Mouse (Mus musculus) stomach, embryonic 15.5 days (tissue): Measurements from ENCODE around the gene Ktn1. TPM values are rescaled to one million over a fixed set of nuclear protein-coding genes. Genes with fewer than 3 reads are reported as not detected.

Experiments
- ATAC-seq: fragments of 200-750 bp; cut with Nextera tagmentation; 2 replicates; pipeline ENCODE4 v1.8.0; 2017; ENCODE audit warnings: low read depth, moderate number of reproducible peaks, moderate TSS enrichment; ENCODE audit not compliant: insufficient read depth, low FRiP score
- H3K27ac ChIP-seq: fragments of 300-500 bp; sonication (generic); 2 replicates; pipeline ENCODE4 v1.5.1; 2015; ENCODE audit warnings: mild to moderate bottlenecking, inconsistent platforms
- H3K27me3 ChIP-seq: fragments of 300-500 bp; sonication (generic); replicated peaks from 2 replicates; pipeline ENCODE4 v1.6.1; 2015; ENCODE audit warnings: inconsistent platforms
- H3K36me3 ChIP-seq: fragments of 300-500 bp; sonication (generic); 2 replicates; pipeline ENCODE4 v1.6.1; 2015; ENCODE audit warnings: inconsistent platforms
- H3K4me1 ChIP-seq: fragments of 300-500 bp; sonication (generic); 2 replicates; pipeline ENCODE4 v1.6.1; 2015; ENCODE audit warnings: inconsistent platforms
- H3K4me2 ChIP-seq: fragments of 300-500 bp; sonication (generic); 2 replicates; pipeline ENCODE4 v1.6.1; 2015; ENCODE audit warnings: mild to moderate bottlenecking, inconsistent platforms
- H3K4me3 ChIP-seq: fragments of 300-500 bp; sonication (generic); replicated peaks from 2 replicates; pipeline ENCODE4 v1.5.1; 2015; ENCODE audit warnings: inconsistent platforms
- H3K9ac ChIP-seq: fragments of 300-500 bp; sonication (generic); 2 replicates; pipeline ENCODE4 v1.6.1; 2015; ENCODE audit warnings: inconsistent platforms
- H3K9me3 ChIP-seq: fragments of 300-500 bp; sonication (generic); 2 replicates; pipeline ENCODE4 v1.6.1; 2016; ENCODE audit warnings: inconsistent platforms
- WGBS: fragments of 180-500 bp; shearing (Covaris S2); methylation state at CpG from one replicate; pipeline ENCODE4 v1.1.7; 2015; 5-methylcytosine and 5-hydroxymethylcytosine counted together
- polyA plus RNA-seq: library from polyadenylated mRNA; unstranded; fragments of >200 nt; fragmentation: Nextera tagmentation; extraction: Ambion mirVana; gene quantifications from 2 replicates; pipeline ENCODE4 v1.2.1, GENCODE M21; 2015

The Ktn1 gene
- polyA plus RNA-seq, 1 experiment from 2014 or later = 53.7 TPM

DNA sequence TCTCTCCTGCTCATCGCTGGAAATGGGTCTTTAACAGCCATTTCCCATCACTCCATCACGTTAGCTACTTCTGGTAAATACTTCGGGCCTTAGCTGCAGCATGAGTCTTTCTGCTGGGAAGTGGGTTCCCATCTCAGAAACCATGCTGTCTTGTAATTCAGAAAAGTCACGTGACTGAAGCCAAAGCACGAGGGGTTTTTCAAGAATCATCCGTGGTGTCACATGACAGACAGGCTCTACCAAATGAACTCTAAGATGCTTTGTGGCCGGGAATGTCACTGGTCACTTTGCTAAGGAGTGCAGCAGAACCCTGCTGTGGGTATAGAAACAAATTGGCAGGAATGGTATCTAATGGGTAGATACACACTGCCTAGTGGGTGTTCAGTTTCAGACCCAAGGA, 2.6 kb upstream of the Ktn1 start:
- ATAC-seq = no peak
- Histone ChIP-seq H3K4me3 (no peak overlapping the region), H3K9ac (no peak overlapping the region), H3K27me3 (no peaks in the 10 kb centered on the region), H3K4me1 (peaks cover 5% of the 10 kb centered on the region; the same call in 1 of the 2 replicates), H3K9me3 (no peaks in the 10 kb centered on the region), H3K4me2 (no peak overlapping the region), H3K36me3 (no peaks in the 10 kb centered on the region), H3K27ac (no peak overlapping the region)
- 59% methylated on average over 7 of the region's 7 CpGs for WGBS

GRCm38 (mm10) chr14:47646246-47646645, 2.0 kb upstream of the Ktn1 start:
- H3K4me1 ChIP-seq = peaks cover 5% of the 10 kb centered on the region; the same call in 1 of the 2 replicates
- H3K4me2 ChIP-seq = no peak overlapping the region
- ATAC-seq = no peak
- 41% methylated on average over 5 of the region's 5 CpGs for WGBS
- no peaks in the 10 kb centered on the region for H3K27me3 ChIP-seq
- no peak overlapping the region for H3K9ac ChIP-seq
- no peak overlapping the region for H3K27ac ChIP-seq
- H3K4me3 ChIP-seq = no peak overlapping the region
- H3K9me3 ChIP-seq = no peaks in the 10 kb centered on the region
- no peaks in the 10 kb centered on the region for H3K36me3 ChIP-seq

GRCm38 (mm10) chr14:47646696-47647516, 1.3 kb upstream of the Ktn1 start:
- Histone ChIP-seq H3K27ac (no peak overlapping the region), H3K27me3 (no peaks in the 10 kb centered on the region), H3K4me1 (peaks cover 5% of the 10 kb centered on the region; the same call in 1 of the 2 replicates), H3K9me3 (no peaks in the 10 kb centered on the region), H3K9ac (no peak overlapping the region), H3K4me2 (no peak overlapping the region), H3K4me3 (no peak overlapping the region), H3K36me3 (no peaks in the 10 kb centered on the region)
- WGBS = 73% methylated on average over 9 of the region's 9 CpGs
- ATAC-seq = no peak

- Histone ChIP-seq H3K4me2 (peak overlapping the region; percentile 72), H3K27me3 (no peaks in the 10 kb centered on the region), H3K36me3 (no peaks in the 10 kb centered on the region), H3K4me3 (peak overlapping the region; percentile 99), H3K9me3 (no peaks in the 10 kb centered on the region), H3K9ac (peak overlapping the region; percentile 84), H3K27ac (peak overlapping the region; percentile 98), H3K4me1 (peaks cover 5% of the 10 kb centered on the region; the same call in 1 of the 2 replicates)
- WGBS = under 1% methylated on average over 76 of the region's 82 CpGs
- ATAC-seq = peak; percentile 93
Observed at GRCm38 (mm10) chr14:47648706-47649630, 720 bp downstream of the Ktn1 start.

DNA sequence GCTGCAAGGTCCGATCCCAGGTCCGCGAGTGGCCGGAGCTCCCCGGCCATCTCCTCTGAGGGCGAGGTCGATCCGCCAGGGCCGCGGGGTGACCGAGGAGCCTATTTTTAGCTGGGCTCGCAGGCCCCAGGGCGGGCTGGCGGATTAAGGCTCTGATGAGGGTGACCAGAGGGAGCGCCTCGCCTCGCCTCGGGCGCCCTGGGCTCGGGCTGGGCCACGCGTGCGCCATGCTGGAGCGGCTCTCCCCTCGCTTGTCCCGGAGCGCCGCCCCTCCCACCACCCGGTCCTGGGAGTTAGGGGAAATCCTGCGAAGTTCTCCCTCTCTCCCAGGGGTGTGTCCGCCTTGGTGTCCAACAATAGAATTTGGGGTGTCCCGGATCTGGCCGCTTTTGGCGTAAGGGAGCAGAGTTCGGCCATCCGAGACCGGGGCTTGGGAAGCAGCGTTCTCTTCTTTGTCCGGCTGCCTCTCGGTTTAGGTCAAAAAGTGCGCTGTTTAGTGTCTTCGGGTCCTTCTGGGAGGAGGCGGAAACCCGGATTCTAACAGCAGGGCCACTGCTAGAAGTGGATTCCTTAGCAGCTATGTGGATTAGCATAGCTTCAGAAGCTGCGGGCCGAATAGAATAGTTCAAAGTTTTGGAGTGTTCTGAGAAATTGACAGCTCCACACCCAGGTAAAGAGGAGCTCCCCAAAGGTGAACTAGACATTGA, 1.5 kb downstream of the Ktn1 start:
- Histone ChIP-seq H3K4me3 (peak overlapping the region; percentile 99), H3K27ac (peak overlapping the region; percentile 98), H3K4me1 (peaks cover 5% of the 10 kb centered on the region; the same call in 1 of the 2 replicates), H3K9me3 (no peaks in the 10 kb centered on the region), H3K27me3 (no peaks in the 10 kb centered on the region), H3K9ac (peak overlapping the region; percentile 84), H3K4me2 (peak overlapping the region; percentile 72), H3K36me3 (no peaks in the 10 kb centered on the region)
- peak; percentile 82 for ATAC-seq
- under 1% methylated on average over 46 of the region's 46 CpGs for WGBS

DNA sequence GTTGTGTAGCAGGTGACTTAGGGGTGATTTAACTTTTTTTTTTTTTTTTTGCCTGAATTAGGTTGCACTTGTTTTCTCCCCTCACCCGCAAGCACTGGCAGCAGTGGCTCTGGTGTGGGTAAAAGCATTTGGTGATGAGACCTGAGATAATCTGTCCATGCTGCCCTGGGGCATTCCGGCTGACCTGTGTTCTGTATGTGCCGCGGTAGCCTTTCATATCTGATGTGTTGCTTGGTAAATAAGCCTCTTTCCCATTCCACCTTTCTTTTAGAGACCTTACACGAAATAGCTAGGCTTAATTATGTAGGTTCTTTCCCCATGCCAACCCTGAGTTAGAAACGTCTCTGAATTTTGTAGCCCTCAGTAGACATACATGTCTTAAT, 2.1 kb downstream of the Ktn1 start:
- H3K36me3 ChIP-seq = no peaks in the 10 kb centered on the region
- H3K9me3 ChIP-seq = no peaks in the 10 kb centered on the region
- 16% methylated on average over 6 of the region's 6 CpGs for WGBS
- peak overlapping the region; percentile 84; the same call in 1 of the 2 replicates for H3K9ac ChIP-seq
- ATAC-seq = no peak
- H3K27me3 ChIP-seq = no peaks in the 10 kb centered on the region
- H3K4me3 ChIP-seq = peak overlapping the region; percentile 99
- H3K4me1 ChIP-seq = peaks cover 5% of the 10 kb centered on the region; the same call in 1 of the 2 replicates
- H3K27ac ChIP-seq = no peak overlapping the region; the same call in 1 of the 2 replicates
- H3K4me2 ChIP-seq = peak overlapping the region; percentile 72

GRCm38 (mm10) chr14:47651272-47651671, 3.0 kb downstream of the Ktn1 start:
- Histone ChIP-seq H3K27ac (no peak overlapping the region), H3K4me1 (peaks cover 5% of the 10 kb centered on the region; the same call in 1 of the 2 replicates), H3K9me3 (no peaks in the 10 kb centered on the region), H3K9ac (no peak overlapping the region), H3K36me3 (0 out of 2 replicates have a peak, but pooled peaks cover under 1% of the 10 kb centered on the region), H3K27me3 (no peaks in the 10 kb centered on the region), H3K4me2 (no peak overlapping the region), H3K4me3 (no peak overlapping the region)
- WGBS = 72% methylated on average over 4 of the region's 4 CpGs
- no peak for ATAC-seq

GRCm38 (mm10) chr14:47655444-47655843, 7.2 kb downstream of the Ktn1 start:
- no peak for ATAC-seq
- H3K9ac ChIP-seq = no peak overlapping the region
- no peaks in the 10 kb centered on the region for H3K9me3 ChIP-seq
- H3K27ac ChIP-seq = no peak overlapping the region
- H3K4me1 ChIP-seq = peaks cover under 1% of the 10 kb centered on the region; the same call in 1 of the 2 replicates
- no peaks in the 10 kb centered on the region for H3K27me3 ChIP-seq
- 85% methylated on average over 2 of the region's 2 CpGs for WGBS
- no peak overlapping the region for H3K4me3 ChIP-seq
- no peak overlapping the region for H3K4me2 ChIP-seq
- 0 out of 2 replicates have a peak, but pooled peaks cover 3% of the 10 kb centered on the region for H3K36me3 ChIP-seq

DNA sequence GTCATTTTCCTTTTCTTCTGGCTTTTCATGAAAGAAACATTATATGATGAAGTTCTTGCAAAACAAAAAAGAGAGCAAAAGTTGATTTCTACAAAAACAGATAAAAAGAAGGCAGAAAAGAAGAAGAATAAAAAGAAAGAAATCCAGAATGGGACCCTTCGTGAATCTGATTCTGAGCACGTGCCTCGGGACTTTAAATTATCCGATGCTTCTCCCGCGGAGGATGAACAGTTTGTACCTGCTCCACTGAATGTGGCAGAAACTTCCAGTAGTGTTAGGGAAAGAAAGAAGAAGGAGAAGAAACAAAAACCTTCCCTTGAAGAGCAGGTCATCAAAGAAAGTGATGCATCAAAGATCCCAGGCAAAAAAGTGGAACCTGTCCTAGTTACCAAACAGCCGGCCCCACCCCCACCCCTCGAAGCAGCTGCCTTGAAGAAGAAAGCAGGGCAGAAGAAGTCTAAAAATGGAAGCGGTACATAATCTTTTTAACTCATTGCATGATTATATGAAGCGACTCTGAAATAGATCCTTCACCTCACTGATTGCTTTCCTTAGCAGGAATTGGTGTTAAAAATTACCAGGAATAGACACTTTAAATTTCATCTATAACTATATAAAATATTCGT, 15.7 kb downstream of the Ktn1 start:
- no peaks in the 10 kb centered on the region for H3K27me3 ChIP-seq
- 0 out of 2 replicates have a peak, but pooled peaks cover 6% of the 10 kb centered on the region for H3K36me3 ChIP-seq
- H3K27ac ChIP-seq = no peak overlapping the region
- WGBS = 82% methylated on average over 11 of the region's 11 CpGs
- ATAC-seq = no peak
- no peak overlapping the region for H3K9ac ChIP-seq
- H3K4me1 ChIP-seq = no peaks in the 10 kb centered on the region
- no peak overlapping the region for H3K4me2 ChIP-seq
- no peak overlapping the region for H3K4me3 ChIP-seq
- no peaks in the 10 kb centered on the region for H3K9me3 ChIP-seq

DNA sequence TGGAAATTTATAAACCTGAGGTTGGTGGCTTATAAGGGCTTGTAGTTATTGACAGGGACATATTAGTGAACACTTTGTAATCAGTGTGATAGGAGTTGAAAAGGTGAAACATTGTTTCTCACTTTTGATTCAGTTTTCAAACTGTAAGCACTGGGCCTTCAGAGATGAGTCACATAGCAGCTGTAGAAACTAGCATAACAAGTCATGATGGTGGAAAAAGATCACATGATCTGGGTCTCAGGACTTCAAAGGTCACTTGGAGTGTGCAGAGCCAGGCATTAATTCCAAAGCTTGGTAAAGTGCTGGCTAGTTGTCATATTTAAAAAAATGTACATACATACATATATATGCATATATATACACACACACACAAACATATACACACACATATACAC, 16.2 kb downstream of the Ktn1 start:
- H3K27me3 ChIP-seq = no peaks in the 10 kb centered on the region
- H3K9ac ChIP-seq = no peak overlapping the region
- no peak overlapping the region for H3K4me2 ChIP-seq
- H3K9me3 ChIP-seq = no peaks in the 10 kb centered on the region
- H3K36me3 ChIP-seq = 0 out of 2 replicates have a peak, but pooled peaks cover 6% of the 10 kb centered on the region
- no peaks in the 10 kb centered on the region for H3K4me1 ChIP-seq
- ATAC-seq = no peak
- no peak overlapping the region for H3K27ac ChIP-seq
- H3K4me3 ChIP-seq = no peak overlapping the region
